Mouse (Mus musculus) spleen, adult 18-20 months (tissue): ENCODE data around the gene Cdcp2.
"Not testable (repeated sequence)": the region's sequence is repeated elsewhere in the genome, so short reads cannot be mapped to it uniquely, and the experiment has no call there.

Experiments
- DNase-seq, 2 experiments: peaks; one replicate each; pipeline ENCODE4 v3.0.0; 2022; ENCODE audit warnings: mixed read lengths in 2 of 2

The Cdcp2 gene

DNA sequence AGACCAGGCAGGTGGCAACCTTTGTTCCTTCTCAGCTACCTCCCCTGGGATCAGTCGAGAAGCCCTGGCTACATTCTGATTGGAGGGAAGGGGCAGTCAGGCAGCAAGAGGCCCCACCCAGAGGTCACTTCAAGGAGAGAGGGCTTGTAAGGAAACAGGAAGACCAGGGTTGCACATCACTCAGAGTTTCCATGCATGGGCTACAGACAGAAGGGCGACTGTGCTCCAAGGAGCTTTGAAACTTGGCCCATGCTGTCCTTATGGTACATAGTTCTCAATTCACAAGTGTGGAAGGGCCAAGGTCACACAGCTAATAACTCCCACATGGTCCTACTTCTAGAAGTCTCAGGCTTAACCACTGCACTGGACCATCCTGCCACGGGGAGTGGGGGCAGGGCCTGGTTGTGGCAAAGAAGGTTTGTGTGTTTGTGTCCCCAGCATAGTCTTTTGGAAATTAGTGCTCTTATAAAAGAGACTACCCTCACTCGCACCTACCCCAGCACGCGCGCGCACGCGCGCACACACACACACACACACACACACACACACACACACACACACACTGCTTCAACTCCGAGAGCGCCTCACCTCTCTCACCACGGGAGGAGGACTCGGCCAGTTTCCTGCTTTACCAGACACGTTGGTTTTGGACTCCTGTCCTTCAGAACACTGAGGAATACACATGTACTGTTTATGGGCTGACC, 2.1 kb upstream of the Cdcp2 start:
- DNase-seq: no peak

- DNase-seq: no peak
These were observed 648 bp upstream of the Cdcp2 start for GRCm38 (mm10) chr4:107096043-107096442.

- no peak for DNase-seq
These were observed 1.2 kb downstream of the Cdcp2 start for GRCm38 (mm10) chr4:107097871-107098270.

GRCm38 (mm10) chr4:107098375-107098774, 1.7 kb downstream of the Cdcp2 start:
- no peak for DNase-seq

GRCm38 (mm10) chr4:107098791-107099525, 2.3 kb downstream of the Cdcp2 start:
- DNase-seq: no peak

GRCm38 (mm10) chr4:107102220-107102619, 5.5 kb downstream of the Cdcp2 start:
- no peak for DNase-seq

- DNase-seq: no peak
These were observed 10.1 kb downstream of the Cdcp2 start for GRCm38 (mm10) chr4:107106777-107107176.

- DNase-seq: no peak
These were observed 11.6 kb downstream of the Cdcp2 start for GRCm38 (mm10) chr4:107108291-107108731.

GRCm38 (mm10) chr4:107109181-107109580, 12.5 kb downstream of the Cdcp2 start:
- not testable (repeated sequence) for DNase-seq

DNA sequence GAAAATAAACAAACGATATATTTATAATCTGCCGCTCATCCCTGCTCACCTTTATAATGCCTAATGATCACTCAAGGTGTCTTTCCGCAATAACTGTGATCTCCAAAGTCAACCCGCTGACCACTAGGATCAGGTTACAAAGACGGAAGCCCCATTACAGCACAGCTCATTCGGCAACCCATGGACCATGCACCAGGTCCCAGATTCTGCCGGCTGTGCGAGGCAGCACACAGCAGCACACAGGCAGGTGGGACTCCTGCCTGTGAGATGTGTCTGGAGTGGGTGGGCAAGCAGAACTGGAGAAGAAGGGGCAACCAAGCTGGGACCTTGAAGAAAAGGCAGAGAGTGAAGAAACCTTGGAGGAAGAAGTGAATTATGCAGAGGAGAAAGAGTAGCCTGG, 17.6 kb downstream of the Cdcp2 start:
- DNase-seq: no peak

DNA sequence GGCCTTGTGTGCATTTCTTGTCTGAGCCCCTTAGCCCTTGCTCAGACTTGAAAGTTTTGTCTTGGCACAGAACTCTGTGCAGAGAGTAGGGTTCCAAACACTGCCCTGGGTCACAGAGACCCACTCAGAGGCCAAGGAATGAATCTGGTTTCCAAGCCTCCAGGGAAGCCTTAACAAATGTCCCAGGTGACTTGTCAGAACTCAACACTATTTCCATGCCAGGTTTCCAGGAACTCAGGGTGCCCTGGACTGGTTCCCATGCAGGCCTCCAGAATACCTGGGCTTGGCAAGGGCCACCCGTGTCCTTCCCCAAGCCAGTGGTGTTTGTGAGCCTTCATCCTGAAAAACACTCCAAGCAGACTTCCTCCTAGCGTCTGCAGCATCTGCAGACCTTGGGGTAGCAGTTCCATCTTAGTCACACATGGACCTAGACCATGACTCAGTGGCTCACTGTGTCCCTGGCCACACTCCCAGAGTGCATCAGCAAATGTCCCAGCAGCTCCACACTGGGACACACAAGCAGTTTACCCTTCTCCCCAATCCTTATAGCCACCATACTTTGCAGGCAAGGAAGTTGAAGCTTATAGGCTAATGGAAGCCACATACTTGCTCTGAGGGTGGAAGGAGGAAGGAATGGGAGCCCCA, 21.2 kb downstream of the Cdcp2 start:
- no peak for DNase-seq

DNA sequence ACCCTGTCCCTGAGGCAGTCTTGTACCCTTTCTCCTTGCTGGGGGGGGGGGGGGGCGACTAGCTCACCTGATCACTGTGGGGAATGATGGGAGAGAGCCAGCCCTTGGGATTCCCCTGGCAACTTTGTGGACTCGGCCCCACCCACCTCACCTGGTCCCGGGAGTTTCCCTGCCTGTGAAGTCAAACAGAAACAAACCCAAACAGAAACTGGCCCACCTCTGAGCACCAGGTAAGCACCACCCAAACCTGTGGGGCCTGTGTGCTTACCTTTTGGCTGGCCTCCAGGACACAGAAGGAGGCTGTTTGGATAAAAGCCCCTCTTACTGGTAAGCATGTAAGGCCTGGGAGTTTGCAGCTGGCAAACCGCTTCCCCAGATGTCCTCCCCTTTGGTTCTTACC, 22.4 kb downstream of the Cdcp2 start:
- no peak for DNase-seq

DNA sequence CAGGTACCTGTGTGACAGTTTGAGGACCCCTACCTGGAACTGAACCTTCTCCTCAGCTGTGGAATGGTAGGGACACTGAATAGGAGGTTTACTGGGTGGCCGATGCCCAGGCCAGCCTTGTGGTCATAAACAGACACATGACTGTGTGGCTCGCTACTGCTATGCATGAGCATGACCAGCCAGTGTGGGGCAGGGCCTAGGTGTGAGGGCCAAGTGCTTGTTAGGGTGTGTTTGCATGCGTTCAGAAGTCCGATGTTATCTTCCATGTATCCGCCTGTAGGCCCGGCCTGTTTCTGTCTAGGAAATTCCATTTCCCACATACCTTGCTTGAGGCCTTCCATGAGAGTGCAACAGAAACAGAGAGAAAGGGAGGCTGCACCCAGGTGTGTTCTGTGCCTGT, 24.0 kb downstream of the Cdcp2 start:
- no peak for DNase-seq

DNA sequence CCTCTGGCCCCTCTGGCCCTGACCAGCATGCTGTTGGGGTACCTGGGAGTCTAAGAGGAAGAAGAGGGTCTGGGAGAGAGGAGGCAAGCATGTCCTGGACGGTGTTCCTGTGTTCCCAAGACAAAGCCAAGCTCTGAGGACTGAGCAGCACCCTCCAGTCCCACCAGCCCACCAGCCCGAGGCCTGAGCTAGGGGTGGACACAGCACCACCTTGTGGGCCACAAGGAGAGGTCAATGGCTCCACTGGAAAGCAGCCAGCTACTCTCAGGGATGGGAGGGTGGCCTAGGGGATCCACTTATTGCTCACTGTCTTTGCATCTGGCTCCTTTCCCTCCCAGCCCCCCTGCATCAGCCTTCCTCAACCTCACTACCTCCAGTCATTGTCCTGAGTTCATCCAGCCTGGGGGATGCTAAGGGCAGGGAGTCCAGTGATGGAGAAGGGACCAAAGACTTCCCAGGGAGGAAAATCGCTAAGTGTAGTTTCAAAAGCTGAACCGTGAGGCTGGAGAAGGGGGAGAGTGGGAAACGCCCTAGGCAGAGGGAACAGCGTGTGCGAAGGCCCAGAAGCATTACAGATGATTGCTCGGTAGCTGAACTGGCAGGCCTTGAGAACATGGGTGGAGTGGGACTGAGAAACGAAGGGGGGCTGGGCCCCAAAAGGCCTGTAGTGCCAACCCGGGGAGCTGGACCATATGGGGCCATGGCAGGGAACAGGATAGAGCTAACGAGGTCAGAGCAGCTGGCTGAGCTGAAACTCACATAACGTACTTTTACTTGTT, 24.7 kb downstream of the Cdcp2 start:
- no peak for DNase-seq

GRCm38 (mm10) chr4:107124376-107124775, 27.7 kb downstream of the Cdcp2 start:
- no peak for DNase-seq

DNA sequence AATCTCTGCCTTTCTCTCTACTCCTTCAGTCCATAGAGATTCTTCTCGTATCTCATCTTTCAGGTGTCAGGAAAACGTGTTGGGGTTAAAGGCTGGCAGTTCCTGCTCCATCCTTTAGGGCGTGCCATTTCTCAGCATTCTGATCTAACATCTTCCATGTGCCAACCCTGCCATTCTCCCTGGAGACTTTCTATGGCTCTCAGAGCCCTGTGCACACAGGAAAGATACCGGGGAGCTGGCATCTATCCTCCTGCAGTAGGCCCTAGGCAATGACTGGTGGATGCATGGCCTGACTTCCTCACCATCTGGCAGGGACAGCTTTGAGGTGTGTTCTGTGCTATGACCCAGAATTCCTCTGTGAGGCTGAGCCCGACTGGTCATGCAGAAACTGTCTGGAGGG, 28.4 kb downstream of the Cdcp2 start:
- DNase-seq: no peak

DNA sequence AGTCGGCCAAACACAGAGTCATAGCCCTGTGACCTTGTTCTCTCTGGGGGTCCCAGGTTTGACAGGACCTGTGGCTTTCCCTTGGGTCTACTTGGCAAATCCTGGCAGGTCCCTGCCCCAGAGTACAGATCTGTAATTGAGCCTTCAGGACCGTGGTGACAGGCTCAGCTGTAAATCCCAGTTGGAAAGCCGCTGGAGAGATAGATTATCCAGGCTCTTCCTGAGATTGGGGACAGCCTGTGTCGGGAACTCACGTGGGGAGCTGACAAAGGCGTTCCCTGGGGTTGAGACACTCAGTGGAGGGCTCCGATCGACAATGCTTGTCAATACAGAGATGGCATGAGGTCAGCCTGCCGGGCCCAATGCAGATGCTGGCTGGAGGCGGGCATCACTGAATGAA, 29.7 kb downstream of the Cdcp2 start:
- DNase-seq: no peak

DNA sequence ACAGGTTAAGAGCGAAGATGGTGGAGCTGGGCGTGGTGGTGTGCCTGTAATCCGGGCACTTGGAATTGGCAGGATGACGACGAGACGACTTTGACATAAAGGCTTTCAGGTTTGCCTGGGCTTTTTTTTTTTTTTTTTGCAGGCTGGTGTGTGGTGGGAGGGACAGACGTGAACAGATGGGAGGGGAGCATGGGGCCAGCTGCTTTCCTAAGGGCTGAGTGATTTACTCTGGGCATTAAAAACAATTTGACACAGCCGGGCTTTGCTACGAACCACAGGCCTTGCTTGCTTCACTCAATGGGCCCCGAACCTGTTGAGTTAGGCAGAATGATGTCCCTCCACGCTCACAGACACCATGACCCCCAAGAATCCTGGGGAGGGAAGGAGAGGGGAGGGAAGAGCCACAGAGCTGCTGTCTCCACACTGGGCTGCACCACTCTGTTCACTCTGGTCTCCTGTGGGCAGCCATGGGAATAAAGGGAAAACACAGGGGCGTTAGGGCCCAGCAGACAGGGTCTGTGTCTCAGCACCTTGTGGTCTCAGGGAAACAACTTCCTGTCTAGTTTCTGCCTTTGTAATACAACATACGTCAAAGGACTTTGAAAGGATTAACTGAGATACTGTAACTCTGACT, 30.3 kb downstream of the Cdcp2 start:
- no peak for DNase-seq

- DNase-seq: no peak
These were observed 31.4 kb downstream of the Cdcp2 start for GRCm38 (mm10) chr4:107127901-107128669.

GRCm38 (mm10) chr4:107129373-107129772, 32.7 kb downstream of the Cdcp2 start:
- DNase-seq: no peak

GRCm38 (mm10) chr4:107130534-107130933, 33.8 kb downstream of the Cdcp2 start:
- no peak for DNase-seq

DNA sequence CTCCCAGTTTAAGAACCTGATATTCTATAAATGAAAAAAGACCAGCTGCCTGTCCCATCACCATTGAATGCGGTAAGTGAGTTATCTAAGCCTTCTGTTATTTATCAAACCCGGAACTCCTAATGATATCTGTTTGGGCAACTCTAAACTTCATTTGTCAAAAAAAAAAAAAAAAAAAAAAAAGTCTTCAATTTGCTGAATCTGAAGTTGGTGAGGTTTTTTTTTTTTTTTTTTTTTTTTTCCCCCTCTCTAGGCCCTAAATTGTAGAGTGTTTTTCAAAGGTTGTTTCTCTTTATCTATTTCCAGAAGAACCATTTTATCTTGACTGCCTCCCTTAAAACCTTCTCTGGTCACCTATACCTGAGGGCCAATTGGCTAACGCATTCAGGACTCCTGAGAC, 38.2 kb downstream of the Cdcp2 start:
- no peak for DNase-seq
